In genomic region chr3:21269130-21269440, GRCm38 (mm10) we compare ENCODE assay signal across 9 mouse cellular contexts.
"Had no signal": no experiment of that assay in that cellular context is flagged by ENCODE, and none has a peak within 500 bp of the region (broad histone marks: within the 10 kb centered on the region; RNA-seq: fewer than 3 reads in every experiment).

No protein-coding gene starts in this region.

- H3K27ac ChIP-seq: kidney, postnatal 0 days; limb, embryonic 12.5 days; liver, embryonic 14.5 days; midbrain, embryonic 13.5 days had no signal

- H3K9ac ChIP-seq: limb, embryonic 12.5 days; liver, embryonic 14.5 days; midbrain, embryonic 13.5 days had no signal

- H3K27me3 ChIP-seq: limb, embryonic 12.5 days; midbrain, embryonic 13.5 days had no signal

- H3K4me3 ChIP-seq: limb, embryonic 12.5 days; midbrain, embryonic 13.5 days had no signal

- H3K4me1 ChIP-seq: limb, embryonic 12.5 days; midbrain, embryonic 13.5 days had no signal

- DNase-seq: kidney, postnatal 36 days; liver; right cerebral cortex, postnatal 14 days; thymus, adult 2 months; thymus, postnatal 36 days had no signal

- H3K4me2 ChIP-seq: limb, embryonic 12.5 days; midbrain, embryonic 13.5 days had no signal

- H3K9me3 ChIP-seq: limb, embryonic 12.5 days; midbrain, embryonic 13.5 days had no signal

- ATAC-seq: midbrain, embryonic 13.5 days had no signal

- H3K36me3 ChIP-seq: limb, embryonic 12.5 days; midbrain, embryonic 13.5 days had no signal
